Mouse (Mus musculus): ENCODE measurements around the gene Ctnnd2.

Ctnnd2 gene

DNA sequence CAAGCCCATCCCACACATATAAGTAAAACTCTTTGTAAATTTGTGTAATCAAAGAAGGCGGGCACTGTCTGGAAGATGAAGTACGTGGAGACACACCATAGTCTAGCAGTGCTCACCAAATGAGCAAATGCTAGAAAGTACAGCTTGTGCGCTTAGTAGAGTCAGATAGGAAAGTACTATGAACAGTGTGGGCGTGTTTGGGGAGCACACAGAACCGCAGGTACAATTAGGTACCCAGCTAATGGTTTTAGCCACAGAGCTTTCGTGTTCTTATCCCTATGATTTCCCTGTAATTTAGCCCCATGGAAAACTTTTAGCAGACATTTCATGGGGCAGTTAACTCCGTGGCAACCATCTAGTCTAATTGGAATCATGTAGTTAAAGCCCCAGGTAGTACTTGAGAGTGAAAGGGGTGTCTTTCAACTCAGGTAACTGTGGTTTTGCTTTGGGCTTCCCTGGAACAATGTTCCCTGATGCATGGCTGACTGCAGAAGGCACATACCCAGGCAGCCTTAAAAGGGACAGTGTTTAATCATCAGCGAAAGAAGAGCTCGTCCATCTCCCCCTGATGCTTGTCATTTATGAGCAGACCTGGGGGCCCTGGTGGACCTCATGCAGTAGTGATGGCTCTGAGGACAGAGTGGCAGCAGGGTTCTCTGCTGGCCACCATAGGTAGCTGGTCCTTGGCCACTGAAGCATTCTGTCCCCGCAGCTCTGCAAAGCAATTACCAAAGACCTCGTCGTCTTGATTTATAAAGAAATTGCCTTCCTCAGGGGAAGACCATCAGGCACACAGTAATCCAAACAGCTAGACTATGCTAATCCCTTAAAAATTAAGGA is 697.5 kb downstream of the Ctnnd2 start:
- DNase-seq (ENCODE audit: low read depth, low spot score) = no peak

GRCm38 (mm10) chr15:30875523-30875922 is 703.1 kb downstream of the Ctnnd2 start:
- DNase-seq (ENCODE audit: low read depth, low spot score) = no peak

GRCm38 (mm10) chr15:30884692-30885334 is 712.4 kb downstream of the Ctnnd2 start:
- no peak for DNase-seq (ENCODE audit: low read depth, low spot score)

GRCm38 (mm10) chr15:30885410-30885809 is 713.0 kb downstream of the Ctnnd2 start:
- DNase-seq (ENCODE audit: low read depth, low spot score) = peak; percentile 25

DNA sequence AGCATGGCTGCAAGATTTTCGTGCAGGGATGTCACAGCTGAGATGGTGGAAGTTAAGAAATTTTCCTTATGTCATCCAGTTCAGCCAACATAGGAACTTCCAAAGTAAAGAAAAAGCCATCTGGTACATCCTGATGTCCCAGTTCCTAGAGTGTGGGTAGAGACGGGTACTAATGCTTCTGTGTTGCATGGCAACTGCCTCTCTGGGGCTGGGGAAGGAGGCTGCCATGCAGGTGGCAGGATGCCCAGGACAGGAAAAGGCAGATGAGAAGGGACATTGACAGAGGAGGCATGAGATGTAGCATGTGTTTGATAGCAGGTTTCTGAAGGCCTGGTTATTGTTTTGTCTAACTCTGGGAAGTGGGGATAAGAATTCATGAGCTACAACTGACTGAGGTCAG is 715.2 kb downstream of the Ctnnd2 start:
- no peak for DNase-seq (ENCODE audit: low read depth, low spot score)

GRCm38 (mm10) chr15:30891986-30892385 is 719.6 kb downstream of the Ctnnd2 start:
- no peak for DNase-seq (ENCODE audit: low read depth, low spot score)

DNA sequence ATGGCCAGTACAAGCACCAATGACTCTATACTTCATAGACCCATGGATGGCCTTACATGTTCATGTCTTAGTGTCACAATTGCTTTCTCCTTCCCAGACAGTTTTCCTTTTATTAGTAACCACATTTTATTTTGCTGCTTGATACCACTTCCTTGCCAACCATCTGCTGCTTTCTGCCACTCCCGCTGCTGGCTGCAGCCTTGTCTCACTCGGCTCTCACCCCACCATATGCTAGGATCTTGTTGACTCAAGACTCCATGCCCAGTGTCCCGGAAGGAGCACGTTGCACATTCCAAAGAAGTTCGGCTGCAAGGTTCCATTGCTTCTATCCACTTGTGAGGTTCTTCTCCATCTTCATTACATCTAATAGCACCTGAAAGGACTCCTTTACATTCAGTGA is 722.7 kb downstream of the Ctnnd2 start:
- DNase-seq (ENCODE audit: low read depth, low spot score) = no peak

DNA sequence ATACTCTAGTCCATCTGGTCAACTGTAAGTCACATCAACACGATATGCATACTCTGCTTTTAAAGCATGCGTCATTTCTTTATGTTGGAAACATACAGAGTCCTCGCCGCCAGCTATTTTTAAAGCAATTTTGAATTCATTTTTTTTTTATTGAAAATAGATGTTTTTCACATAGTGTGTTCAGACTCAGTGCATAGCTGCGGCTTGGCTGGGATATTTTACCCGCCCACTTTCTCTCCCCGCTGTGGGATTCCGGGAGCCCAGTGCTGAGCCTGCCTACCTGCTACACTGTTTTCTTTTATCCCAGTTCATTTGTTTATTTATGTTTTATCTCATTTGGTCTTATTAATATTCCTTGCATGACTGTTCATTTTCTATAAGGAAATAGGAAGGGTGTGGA is 724.9 kb downstream of the Ctnnd2 start:
- no peak for DNase-seq (ENCODE audit: low read depth, low spot score)

- DNase-seq (ENCODE audit: low read depth, low spot score) = no peak
Measured at GRCm38 (mm10) chr15:30908027-30908426, 735.6 kb downstream of the Ctnnd2 start.

GRCm38 (mm10) chr15:30913360-30913759 is 741.0 kb downstream of the Ctnnd2 start:
- DNase-seq (ENCODE audit: low read depth, low spot score) = no peak

DNA sequence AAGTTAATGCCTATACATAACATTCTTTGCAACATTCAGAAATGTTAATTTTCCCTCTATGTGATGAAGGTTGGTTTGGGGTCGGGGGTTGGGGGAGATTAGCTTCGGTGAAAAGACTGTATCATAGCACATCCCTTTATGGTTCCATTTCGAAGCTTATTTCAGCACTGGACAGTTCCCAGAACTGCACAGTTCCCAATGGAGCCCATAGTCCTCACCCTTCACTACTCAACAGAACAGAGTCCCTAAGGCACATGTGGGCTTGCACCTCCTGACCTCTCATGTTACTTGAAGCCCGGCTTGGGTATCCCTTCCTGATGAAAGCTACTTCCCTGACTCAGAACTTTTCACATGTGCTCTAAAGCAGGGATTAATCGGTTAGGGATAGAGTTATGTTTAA is 753.4 kb downstream of the Ctnnd2 start:
- no peak for DNase-seq (ENCODE audit: low read depth, low spot score)

- peak; percentile 5 for DNase-seq (ENCODE audit: low read depth, low spot score)
Measured at GRCm38 (mm10) chr15:30927632-30928031, 755.2 kb downstream of the Ctnnd2 start.

DNA sequence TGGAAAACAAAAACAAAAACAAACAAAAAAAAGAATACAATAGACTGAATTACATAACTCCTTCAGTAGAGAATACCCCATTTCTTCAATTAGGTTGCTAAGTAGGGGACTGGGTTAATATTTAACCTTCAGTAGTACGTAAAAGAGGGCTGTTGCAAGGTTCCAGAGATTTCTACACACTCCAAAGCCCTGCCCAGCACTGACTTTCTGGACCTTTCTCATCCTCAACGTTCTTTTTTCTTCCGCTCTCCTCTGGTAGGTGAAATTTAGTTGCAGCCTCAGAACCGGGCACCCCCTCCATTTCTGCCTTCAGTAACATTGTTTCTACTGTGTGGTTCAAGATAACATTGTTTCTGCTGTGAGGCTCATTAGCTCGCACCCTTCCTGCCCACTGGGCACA is 759.5 kb downstream of the Ctnnd2 start:
- DNase-seq (ENCODE audit: low read depth, low spot score) = no peak

GRCm38 (mm10) chr15:30945863-30946262 is 773.5 kb downstream of the Ctnnd2 start:
- DNase-seq (ENCODE audit: low read depth, low spot score) = no peak

GRCm38 (mm10) chr15:30958513-30958912 is 786.1 kb downstream of the Ctnnd2 start:
- no peak for DNase-seq (ENCODE audit: low read depth, low spot score)

DNA sequence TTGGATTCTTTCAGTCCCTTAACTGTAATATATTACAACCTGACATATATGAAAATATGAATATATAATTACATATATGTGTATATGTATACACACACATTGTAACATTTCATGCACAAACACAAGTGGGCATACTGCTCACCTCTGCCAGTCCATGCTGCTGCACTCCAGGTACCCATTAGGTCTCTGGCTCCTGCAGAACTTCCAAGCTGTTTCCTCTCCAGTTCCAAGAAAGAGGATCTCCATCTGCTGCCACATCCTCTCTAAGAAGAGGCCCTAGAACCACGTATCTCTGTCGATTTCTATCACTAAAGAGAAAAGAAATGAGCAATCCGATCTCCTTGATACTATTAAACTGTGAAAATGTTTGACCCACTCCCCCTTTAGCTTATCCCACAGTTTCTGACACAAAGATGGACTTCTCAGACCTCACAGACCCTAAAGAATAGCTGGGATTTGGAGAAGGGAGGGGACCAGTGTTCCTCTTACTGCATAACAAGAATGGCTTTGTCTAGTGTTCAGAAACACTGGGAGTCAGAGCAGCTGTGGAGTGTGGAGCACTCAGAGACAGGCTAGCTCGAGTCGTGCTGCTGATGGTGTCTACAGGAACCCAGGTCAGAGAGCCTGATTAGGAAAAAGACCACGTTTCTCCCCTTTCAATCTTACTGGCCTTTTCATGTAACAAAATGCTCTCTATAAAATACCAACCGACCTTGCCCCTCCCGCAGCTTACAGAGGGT is 790.2 kb downstream of the Ctnnd2 start:
- DNase-seq (ENCODE audit: low read depth, low spot score) = no peak

- no peak for DNase-seq (ENCODE audit: low read depth, low spot score)
Measured at GRCm38 (mm10) chr15:30964046-30964445, 791.7 kb downstream of the Ctnnd2 start.

DNA sequence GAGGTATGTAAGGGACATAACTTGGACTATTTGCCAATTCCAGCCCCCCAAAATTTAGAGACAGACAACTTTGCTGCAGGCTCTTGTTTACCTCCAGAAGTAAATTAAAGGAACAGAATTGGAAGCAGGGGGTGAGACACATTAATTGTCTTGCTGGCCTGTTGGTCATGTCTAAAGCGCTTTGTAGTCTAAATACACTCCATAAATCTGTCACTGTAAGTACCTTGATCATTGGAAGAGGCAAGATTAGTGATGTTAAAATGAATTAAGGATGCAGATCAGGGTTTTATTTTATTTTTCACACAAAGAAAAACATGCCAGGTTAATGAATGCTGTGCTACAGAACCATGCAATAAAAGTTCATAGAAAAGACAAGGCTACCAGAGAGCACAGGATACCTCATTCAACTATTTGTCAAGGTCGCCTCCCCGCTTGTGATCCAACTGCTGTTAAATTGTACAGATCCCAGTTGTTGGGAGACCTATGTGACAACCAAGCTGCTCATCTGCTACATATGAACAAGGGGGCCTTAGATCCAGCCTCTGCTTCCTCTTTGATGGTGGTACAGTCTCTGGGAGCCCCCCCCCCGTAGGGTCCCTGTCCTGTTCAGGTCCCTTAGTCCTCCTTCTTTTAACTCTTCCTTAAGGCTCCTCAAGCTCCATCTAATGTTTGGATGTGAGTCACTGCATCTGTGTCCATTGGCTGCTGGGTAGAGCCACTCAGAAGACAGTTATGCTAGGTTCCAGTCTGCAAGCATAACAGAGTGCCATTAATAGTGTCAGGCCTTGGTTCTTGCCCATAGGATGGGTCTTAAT is 792.7 kb downstream of the Ctnnd2 start:
- DNase-seq (ENCODE audit: low read depth, low spot score) = no peak

DNA sequence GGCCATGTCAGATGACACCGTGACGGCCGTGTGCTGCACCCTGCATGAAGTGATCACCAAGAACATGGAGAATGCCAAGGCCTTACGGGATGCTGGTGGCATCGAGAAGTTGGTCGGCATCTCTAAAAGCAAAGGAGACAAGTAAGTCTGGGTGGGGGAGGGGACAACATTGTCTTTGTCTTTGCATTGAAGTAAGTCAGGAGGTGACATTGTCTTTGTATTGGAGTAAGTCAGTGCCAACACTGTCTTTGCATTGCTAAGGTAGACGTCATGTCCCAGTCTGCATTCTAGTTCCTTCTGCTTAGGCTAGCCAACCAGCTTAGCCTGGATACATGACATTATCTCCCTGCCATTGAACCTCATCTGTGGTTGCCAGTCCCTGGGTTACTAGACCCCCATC is 794.4 kb downstream of the Ctnnd2 start:
- no peak for DNase-seq (ENCODE audit: low read depth, low spot score)

GRCm38 (mm10) chr15:30974436-30974835 is 802.0 kb downstream of the Ctnnd2 start:
- no peak for DNase-seq (ENCODE audit: low read depth, low spot score)

DNA sequence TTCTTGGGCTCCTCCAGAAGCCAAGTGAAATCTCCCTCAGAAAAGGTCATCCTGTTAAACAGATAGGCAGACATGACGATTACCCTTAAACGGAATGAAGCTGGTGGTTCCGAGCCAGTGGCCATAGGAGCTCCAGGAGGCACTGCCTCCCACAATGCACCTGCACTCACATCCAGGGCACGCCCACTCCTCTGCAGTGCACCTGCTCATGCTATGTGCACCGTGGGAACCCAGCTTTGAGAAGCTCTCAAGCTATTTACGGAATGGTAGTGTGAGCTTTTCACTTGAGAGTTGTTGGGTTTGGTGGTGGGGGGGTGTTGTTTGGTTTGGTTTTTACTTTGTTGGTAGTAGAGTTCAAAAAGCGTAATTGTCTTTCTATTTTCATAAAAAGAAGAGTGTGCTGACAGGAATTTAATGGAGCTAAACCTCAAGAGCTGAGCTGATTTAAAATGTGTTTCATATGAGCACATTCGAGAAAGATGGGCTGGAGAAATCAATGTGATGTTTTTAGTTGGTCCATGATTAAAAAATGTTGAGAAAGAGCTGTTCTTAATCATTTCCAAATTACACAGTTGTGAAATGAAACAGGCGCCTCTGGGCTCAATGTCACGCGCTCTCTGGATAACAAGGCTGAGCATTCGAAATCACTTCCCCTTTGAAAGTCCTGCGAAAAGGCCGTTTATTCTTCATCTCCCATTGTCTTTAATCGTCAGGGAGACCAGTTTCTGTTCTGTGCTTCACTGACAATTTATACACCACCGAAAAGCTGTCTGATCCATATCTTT is 802.8 kb downstream of the Ctnnd2 start:
- no peak for DNase-seq (ENCODE audit: low read depth, low spot score)

All from retina, postnatal 7 days (tissue).